In the genomic region with DNA sequence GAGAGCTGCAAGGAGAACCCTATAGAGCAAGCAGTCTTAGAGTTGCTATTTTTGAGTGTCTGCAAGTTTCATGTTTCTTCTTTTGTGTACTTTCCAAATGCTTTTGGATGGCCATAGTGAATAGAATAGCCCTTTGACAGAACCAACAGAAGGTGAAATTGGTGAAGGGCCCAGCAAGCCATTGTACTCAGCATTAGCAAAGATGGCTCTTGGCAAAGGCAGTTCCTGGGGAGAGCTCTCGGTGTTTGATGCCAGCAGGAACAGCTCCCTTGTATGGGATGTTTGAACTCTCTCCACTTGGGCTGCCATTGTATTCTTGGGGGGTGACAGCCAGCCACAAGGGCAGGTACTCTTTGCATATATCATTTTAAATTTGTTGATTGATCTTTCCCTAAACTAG, we compare ENCODE assay signal across 21 mouse cellular contexts. TPM values are rescaled to one million over a fixed set of nuclear protein-coding genes. Genes with fewer than 3 reads are reported as not detected.
DNase-seq lines count a peak whose midpoint lies in the region; ATAC-seq and TF ChIP-seq lines count a peak whose summit lies in the region.
"Had no signal": no experiment of that assay in that cellular context is flagged by ENCODE, and none has a peak within 500 bp of the region (broad histone marks: within the 10 kb centered on the region; RNA-seq: fewer than 3 reads in every experiment).

No protein-coding gene starts in this region.

- peak; percentile 55 for DNase-seq in cerebellum, adult 9-11 months
- DNase-seq in cerebellum, postnatal 36 days, result no peak
- no peak for DNase-seq in forebrain, embryonic 11.5 days (ENCODE audit: low spot score)
- peak; percentile 32 for DNase-seq in midbrain, postnatal 0 days (ENCODE audit: low spot score)
- DNase-seq in kidney, adult 11 months, result no peak
- DNase-seq: adrenal gland, adult 2 months; adrenal gland, postnatal 25 days; cerebellum, adult 11 months; gastrocnemius, postnatal 10 days; heart, adult 18-20 months; heart, postnatal 10 days; heart, postnatal 4 days; kidney, adult 9 months had no signal

- no peaks in the 10 kb centered on the region for H3K9me3 ChIP-seq in forebrain, embryonic 16.5 days (ENCODE audit: control insufficient read depth, low read length)
- no peaks in the 10 kb centered on the region for H3K9me3 ChIP-seq in forebrain, embryonic 11.5 days (ENCODE audit: control insufficient read depth, low read length)
- no peaks in the 10 kb centered on the region for H3K9me3 ChIP-seq in midbrain, postnatal 0 days (ENCODE audit: low read length)
- H3K9me3 ChIP-seq in midbrain, embryonic 16.5 days (replicated peaks; ENCODE audit: control insufficient read depth, low read length, poor library complexity, severe bottlenecking), result no peaks in the 10 kb centered on the region
- H3K9me3 ChIP-seq: heart, embryonic 10.5 days; hindbrain, embryonic 12.5 days had no signal

- H3K9ac ChIP-seq in forebrain, embryonic 16.5 days (replicated peaks; ENCODE audit: low read depth, low read length), result no peak overlapping the region
- H3K9ac ChIP-seq in forebrain, embryonic 11.5 days (ENCODE audit: low read length), result no peak overlapping the region
- H3K9ac ChIP-seq in midbrain, postnatal 0 days (replicated peaks; ENCODE audit: low read length, poor library complexity, severe bottlenecking), result no peak overlapping the region
- no peak overlapping the region for H3K9ac ChIP-seq in midbrain, embryonic 16.5 days (ENCODE audit: low read depth, low read length)
- H3K9ac ChIP-seq: embryonic facial prominence, embryonic 13.5 days; hindbrain, embryonic 12.5 days had no signal

- WGBS in forebrain, embryonic 16.5 days, result 29% methylated on average over 1 of the region's 1 CpGs
- 76% methylated on average over 1 of the region's 1 CpGs for WGBS in forebrain, embryonic 11.5 days
- WGBS in midbrain, postnatal 0 days, result 62% methylated on average over 1 of the region's 1 CpGs
- 42% methylated on average over 1 of the region's 1 CpGs for WGBS in midbrain, embryonic 16.5 days

- peak overlapping the region; percentile 77 for H3K27ac ChIP-seq in forebrain, embryonic 16.5 days (ENCODE audit: low read length)
- no peak overlapping the region for H3K27ac ChIP-seq in forebrain, embryonic 11.5 days (ENCODE audit: low read depth, low read length)
- no peak overlapping the region for H3K27ac ChIP-seq in midbrain, postnatal 0 days (ENCODE audit: low read depth, low read length)
- H3K27ac ChIP-seq in midbrain, embryonic 16.5 days (ENCODE audit: low read length), result no peak overlapping the region
- H3K27ac ChIP-seq: embryonic facial prominence, embryonic 13.5 days; heart, embryonic 10.5 days; hindbrain, embryonic 12.5 days had no signal

- ATAC-seq in forebrain, embryonic 16.5 days, result no peak
- no peak for ATAC-seq in forebrain, embryonic 11.5 days (replicated peaks; ENCODE audit: low FRiP score)
- no peak for ATAC-seq in midbrain, postnatal 0 days (ENCODE audit: low FRiP score)
- no peak for ATAC-seq in midbrain, embryonic 16.5 days
- ATAC-seq: inflammation-experienced regulatory T-cells, adult 6 months; intestine, postnatal 0 days had no signal

- no peak for TF ChIP-seq CTCF in midbrain, postnatal 0 days (IDR thresholded peaks at IDR 0.05)

- H3K36me3 ChIP-seq in forebrain, embryonic 16.5 days (ENCODE audit: control insufficient read depth, insufficient read depth), result no peaks in the 10 kb centered on the region
- H3K36me3 ChIP-seq in forebrain, embryonic 11.5 days (ENCODE audit: control insufficient read depth, insufficient read depth, low read length), result no peaks in the 10 kb centered on the region
- H3K36me3 ChIP-seq in midbrain, postnatal 0 days (ENCODE audit: insufficient read depth, low read length), result no peaks in the 10 kb centered on the region
- no peaks in the 10 kb centered on the region for H3K36me3 ChIP-seq in midbrain, embryonic 16.5 days (ENCODE audit: control insufficient read depth, insufficient read depth, low read length)

- peaks cover 46% of the 10 kb centered on the region for H3K4me1 ChIP-seq in forebrain, embryonic 16.5 days (replicated peaks; ENCODE audit: control insufficient read depth, insufficient read depth, low read length)
- peaks cover 14% of the 10 kb centered on the region for H3K4me1 ChIP-seq in forebrain, embryonic 11.5 days (replicated peaks; ENCODE audit: control insufficient read depth, insufficient read depth, low read length)
- H3K4me1 ChIP-seq in midbrain, postnatal 0 days (ENCODE audit: insufficient read depth, low read length), result peaks cover 26% of the 10 kb centered on the region
- H3K4me1 ChIP-seq in midbrain, embryonic 16.5 days (ENCODE audit: control insufficient read depth, insufficient read depth, low read length), result peaks cover 36% of the 10 kb centered on the region

- no peak overlapping the region for H3K4me3 ChIP-seq in forebrain, embryonic 16.5 days (replicated peaks; ENCODE audit: low read length)
- H3K4me3 ChIP-seq in forebrain, embryonic 11.5 days (ENCODE audit: low read depth, low read length), result no peak overlapping the region
- H3K4me3 ChIP-seq in midbrain, postnatal 0 days (ENCODE audit: low read depth, low read length), result no peak overlapping the region
- no peak overlapping the region for H3K4me3 ChIP-seq in midbrain, embryonic 16.5 days (ENCODE audit: low read depth, low read length)
- H3K4me3 ChIP-seq: embryonic facial prominence, embryonic 13.5 days; heart, embryonic 10.5 days; hindbrain, embryonic 12.5 days had no signal

- H3K27me3 ChIP-seq in forebrain, embryonic 16.5 days (replicated peaks; ENCODE audit: control insufficient read depth, insufficient read depth, low read length), result no peaks in the 10 kb centered on the region
- H3K27me3 ChIP-seq in forebrain, embryonic 11.5 days (ENCODE audit: control insufficient read depth, insufficient read depth, low read length), result no peaks in the 10 kb centered on the region
- no peaks in the 10 kb centered on the region for H3K27me3 ChIP-seq in midbrain, postnatal 0 days (ENCODE audit: insufficient read depth, low read length)
- no peaks in the 10 kb centered on the region for H3K27me3 ChIP-seq in midbrain, embryonic 16.5 days (ENCODE audit: control insufficient read depth, insufficient read depth, low read depth, low read length)
- H3K27me3 ChIP-seq: CH12.LX; embryonic facial prominence, embryonic 13.5 days; hindbrain, embryonic 12.5 days had no signal

- no peak overlapping the region for H3K4me2 ChIP-seq in forebrain, embryonic 16.5 days (ENCODE audit: low read length)
- no peak overlapping the region for H3K4me2 ChIP-seq in forebrain, embryonic 11.5 days (ENCODE audit: low read depth, low read length, severe bottlenecking)
- H3K4me2 ChIP-seq in midbrain, postnatal 0 days (ENCODE audit: low read depth, low read length, poor library complexity, severe bottlenecking), result no peak overlapping the region
- no peak overlapping the region for H3K4me2 ChIP-seq in midbrain, embryonic 16.5 days (ENCODE audit: low read length)
- H3K4me2 ChIP-seq: embryonic facial prominence, embryonic 13.5 days; hindbrain, embryonic 12.5 days had no signal

RNA-seq across cellular contexts. Expression of a gene that starts 29.7 kb away (rescaled TPM):
- polyA plus RNA-seq in forebrain, embryonic 16.5 days (2015; fragmentation: Nextera tagmentation; extraction: Ambion mirVana), result 35.4 and 43.6 TPM in 2 replicates
- polyA plus RNA-seq in forebrain, embryonic 11.5 days (2014; fragmentation: Nextera tagmentation; extraction: Ambion mirVana), result 32.0 and 33.8 TPM in 2 replicates
- total RNA-seq in midbrain, postnatal 0 days (2014; rRNA removed), result 99.4 and 113 TPM in 2 replicates
- 38.9 and 41.8 TPM in 2 replicates for polyA plus RNA-seq in midbrain, postnatal 0 days (2015; fragmentation: Nextera tagmentation; extraction: Ambion mirVana)
- polyA plus RNA-seq in midbrain, embryonic 16.5 days (2015; fragmentation: Nextera tagmentation; extraction: Ambion mirVana), result 39.8 and 40.2 TPM in 2 replicates

Comparison
In these comparisons a context has a peak if more than half of its experiments do, and no peak if none do; other contexts are left out.
1. DNase-seq: peak in cerebellum, adult 9-11 months (single experiment) and midbrain, postnatal 0 days (single experiment); none in cerebellum, postnatal 36 days (0 of 2), forebrain, embryonic 11.5 days (single experiment) and kidney, adult 11 months (single experiment).